Mouse (Mus musculus) right cerebral cortex, postnatal 25 days (tissue): ENCODE measurements around the gene Mccc1.

Experiments used
- DNase-seq: peaks from one replicate; pipeline ENCODE4 v3.0.0; 2022

The Mccc1 gene

GRCm38 (mm10) chr3:35963921-35964320, 36.6 kb downstream of the Mccc1 start:
- no peak for DNase-seq

GRCm38 (mm10) chr3:35963401-35963800, 37.1 kb downstream of the Mccc1 start:
- DNase-seq: no peak

GRCm38 (mm10) chr3:35962967-35963366, 37.5 kb downstream of the Mccc1 start:
- no peak for DNase-seq

GRCm38 (mm10) chr3:35957230-35957629, 43.2 kb downstream of the Mccc1 start:
- no peak for DNase-seq

- no peak for DNase-seq
Measured at GRCm38 (mm10) chr3:35954901-35955575, 45.4 kb downstream of the Mccc1 start.

GRCm38 (mm10) chr3:35953816-35954215, 46.7 kb downstream of the Mccc1 start:
- no peak for DNase-seq

GRCm38 (mm10) chr3:35953184-35953583, 47.3 kb downstream of the Mccc1 start:
- no peak for DNase-seq

- DNase-seq: no peak
Measured at GRCm38 (mm10) chr3:35948197-35948596, 52.3 kb downstream of the Mccc1 start.

- DNase-seq: no peak
Measured at GRCm38 (mm10) chr3:35940520-35941135, 59.9 kb downstream of the Mccc1 start.

- no peak for DNase-seq
Measured at GRCm38 (mm10) chr3:35940047-35940446, 60.4 kb downstream of the Mccc1 start.

GRCm38 (mm10) chr3:35937345-35937744, 63.1 kb downstream of the Mccc1 start, which contains the start of gene Dcun1d1:
Gene Dcun1d1 (minus strand): TSS chr3:35937445.
- no peak for DNase-seq

- DNase-seq: no peak
Measured at GRCm38 (mm10) chr3:35933405-35933777, 67.1 kb downstream of the Mccc1 start.

- DNase-seq: peak; percentile 83
Measured at GRCm38 (mm10) chr3:35932735-35933404, 67.6 kb downstream of the Mccc1 start.

- DNase-seq: peak; percentile 72
Measured at GRCm38 (mm10) chr3:35931896-35932727, 68.4 kb downstream of the Mccc1 start.

GRCm38 (mm10) chr3:35931359-35931758, 69.1 kb downstream of the Mccc1 start:
- no peak for DNase-seq

GRCm38 (mm10) chr3:35929831-35930230, 70.6 kb downstream of the Mccc1 start:
- DNase-seq: no peak

- DNase-seq: no peak
Measured at GRCm38 (mm10) chr3:35929406-35929805, 71.1 kb downstream of the Mccc1 start.

- no peak for DNase-seq
Measured at GRCm38 (mm10) chr3:35925852-35926251, 74.6 kb downstream of the Mccc1 start.

GRCm38 (mm10) chr3:35924007-35924406, 76.5 kb downstream of the Mccc1 start:
- DNase-seq: no peak

GRCm38 (mm10) chr3:35923495-35923894, 77.0 kb downstream of the Mccc1 start:
- DNase-seq: no peak

- DNase-seq: no peak
Measured at GRCm38 (mm10) chr3:35922522-35922921, 78.0 kb downstream of the Mccc1 start.

- no peak for DNase-seq
Measured at GRCm38 (mm10) chr3:35918229-35918628, 82.2 kb downstream of the Mccc1 start.
